Mouse (Mus musculus) kidney, embryonic 15.5 days (tissue): ENCODE measurements around the gene Mbd5. TPM values are rescaled to one million over a fixed set of nuclear protein-coding genes. Genes with fewer than 3 reads are reported as not detected.
A peak's percentile ranks its signal among the peaks of the same experiment; 100 is the strongest.

Experiments
- ATAC-seq: fragments of 200-750 bp; cut with Nextera tagmentation; replicated peaks from 2 replicates; pipeline ENCODE4 v1.8.0; 2017; ENCODE audit warnings: moderate TSS enrichment; ENCODE audit not compliant: low FRiP score
- H3K27ac ChIP-seq: fragments of 300-500 bp; sonication (generic); 2 replicates; pipeline ENCODE4 v1.5.1; 2015; ENCODE audit warnings: mild to moderate bottlenecking, inconsistent platforms
- H3K27me3 ChIP-seq: fragments of 300-500 bp; sonication (generic); 2 replicates; pipeline ENCODE4 v1.6.1; 2015; ENCODE audit warnings: inconsistent platforms
- H3K36me3 ChIP-seq: fragments of 300-500 bp; sonication (generic); 2 replicates; pipeline ENCODE4 v1.6.1; 2015; ENCODE audit warnings: inconsistent platforms
- H3K4me1 ChIP-seq: fragments of 300-500 bp; sonication (generic); 2 replicates; pipeline ENCODE4 v1.6.1; 2015; ENCODE audit warnings: inconsistent platforms
- H3K4me2 ChIP-seq: fragments of 300-500 bp; sonication (generic); 2 replicates; pipeline ENCODE4 v1.6.1; 2015; ENCODE audit warnings: moderate library complexity, mild to moderate bottlenecking, inconsistent platforms
- H3K4me3 ChIP-seq: fragments of 300-500 bp; sonication (generic); replicated peaks from 2 replicates; pipeline ENCODE4 v1.5.1; 2015; ENCODE audit warnings: mild to moderate bottlenecking, inconsistent platforms
- H3K9ac ChIP-seq: fragments of 300-500 bp; sonication (generic); 2 replicates; pipeline ENCODE4 v1.6.1; 2015; ENCODE audit warnings: mild to moderate bottlenecking, inconsistent platforms
- H3K9me3 ChIP-seq: fragments of 300-500 bp; sonication (generic); replicated peaks from 2 replicates; pipeline ENCODE4 v1.6.1; 2016; ENCODE audit warnings: inconsistent platforms
- WGBS: fragments of 180-500 bp; shearing (Covaris S2); methylation state at CpG from one replicate; pipeline ENCODE4 v1.1.7; 2015; ENCODE audit warnings: mixed read lengths; 5-methylcytosine and 5-hydroxymethylcytosine counted together
- polyA plus RNA-seq: library from polyadenylated mRNA; unstranded; fragments of >200 nt; fragmentation: Nextera tagmentation; extraction: Ambion mirVana; gene quantifications from 2 replicates; pipeline ENCODE4 v1.2.1, GENCODE M21; 2015

Mbd5 gene
- polyA plus RNA-seq, result 29.1 and 30.4 TPM in 2 replicates

DNA sequence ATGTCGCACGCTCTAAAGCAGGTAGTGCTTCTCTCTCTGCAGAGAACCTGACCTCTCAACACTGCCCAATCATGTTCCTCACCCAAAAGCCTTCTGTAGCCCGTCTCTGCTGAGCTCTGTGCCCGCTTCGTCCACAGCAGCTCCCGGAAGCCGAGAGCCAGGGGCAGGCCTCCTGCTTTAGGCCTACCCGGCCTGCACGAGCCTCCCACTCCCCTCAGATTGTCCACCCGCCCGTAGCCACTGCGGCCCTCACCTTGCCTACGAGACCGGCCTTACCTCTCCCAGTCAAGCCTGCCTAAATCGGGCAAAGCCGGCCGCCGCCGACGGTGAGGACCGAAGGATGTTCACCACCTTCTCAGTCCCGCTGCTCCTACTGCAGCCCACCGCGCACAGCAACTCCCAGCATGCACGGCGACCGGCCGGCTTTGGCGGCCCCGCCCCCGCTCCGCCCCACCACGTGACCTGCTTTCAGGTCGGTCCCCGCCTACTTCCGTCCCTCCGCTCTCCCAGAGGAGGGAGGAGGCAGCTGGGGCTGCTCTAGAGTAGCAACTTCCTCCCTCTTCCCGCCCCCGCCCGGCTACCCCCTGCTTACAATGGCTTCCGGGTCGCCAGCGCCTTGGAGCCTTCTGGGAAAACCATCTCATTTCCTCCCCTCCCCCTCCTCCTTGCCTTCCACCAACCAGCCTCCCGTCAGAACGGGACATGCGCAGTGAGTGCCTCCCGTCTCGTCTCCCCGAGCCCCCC, at the start of gene Mbd5:
Mbd5 (plus strand) TSS at position 668 of the 744 bp plus-strand sequence.
- H3K36me3 ChIP-seq, result no peaks in the 10 kb centered on the region
- H3K4me2 ChIP-seq, result peak within 1 kb of the TSS; percentile 69
- no peaks in the 10 kb centered on the region for H3K9me3 ChIP-seq
- peak within 1 kb of the TSS; percentile 97 for H3K27ac ChIP-seq
- WGBS, result 1% methylated on average over 38 of the region's 49 CpGs
- H3K4me3 ChIP-seq, result peak within 1 kb of the TSS; percentile 91
- H3K4me1 ChIP-seq, result peaks cover 9% of the 10 kb centered on the region
- ATAC-seq, result peak; percentile 100
- H3K9ac ChIP-seq, result peak within 1 kb of the TSS; percentile 92
- no peaks in the 10 kb centered on the region for H3K27me3 ChIP-seq

DNA sequence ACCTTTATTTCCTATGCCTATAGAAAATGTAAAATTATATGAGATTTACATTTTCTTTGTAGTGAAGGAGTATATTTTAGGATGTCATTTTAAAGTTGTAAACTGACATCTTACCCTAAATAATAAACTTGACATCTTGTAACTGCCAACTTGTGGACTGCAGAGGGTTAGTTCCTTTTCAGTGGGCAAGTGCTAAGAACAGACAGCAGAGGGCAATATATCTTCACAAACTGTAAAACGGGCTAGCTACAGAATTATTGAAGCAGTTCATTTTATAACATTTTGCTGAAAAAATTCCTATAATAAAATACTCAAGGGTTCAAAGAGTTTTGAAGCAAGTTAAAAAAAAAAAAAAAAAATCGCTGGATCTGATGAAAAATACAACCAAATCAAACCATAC, 40.4 kb upstream of the Mbd5 start:
- H3K4me3 ChIP-seq, result no peak overlapping the region
- no peak overlapping the region for H3K9ac ChIP-seq
- ATAC-seq, result no peak
- no peak overlapping the region for H3K4me2 ChIP-seq
- no peaks in the 10 kb centered on the region for H3K4me1 ChIP-seq
- 48% methylated on average over 2 of the region's 2 CpGs for WGBS
- H3K9me3 ChIP-seq, result no peaks in the 10 kb centered on the region
- no peak overlapping the region for H3K27ac ChIP-seq
- no peaks in the 10 kb centered on the region for H3K27me3 ChIP-seq
- H3K36me3 ChIP-seq, result peaks cover 45% of the 10 kb centered on the region

- Histone ChIP-seq H3K4me3 (no peak overlapping the region), H3K27ac (no peak overlapping the region), H3K36me3 (peaks cover 47% of the 10 kb centered on the region), H3K4me1 (no peaks in the 10 kb centered on the region), H3K9ac (no peak overlapping the region), H3K9me3 (no peaks in the 10 kb centered on the region), H3K4me2 (no peak overlapping the region), H3K27me3 (no peaks in the 10 kb centered on the region)
- 73% methylated on average over 1 of the region's 1 CpGs for WGBS
- no peak for ATAC-seq
Measured at GRCm38 (mm10) chr2:48914185-48914584, 35.1 kb upstream of the Mbd5 start.

DNA sequence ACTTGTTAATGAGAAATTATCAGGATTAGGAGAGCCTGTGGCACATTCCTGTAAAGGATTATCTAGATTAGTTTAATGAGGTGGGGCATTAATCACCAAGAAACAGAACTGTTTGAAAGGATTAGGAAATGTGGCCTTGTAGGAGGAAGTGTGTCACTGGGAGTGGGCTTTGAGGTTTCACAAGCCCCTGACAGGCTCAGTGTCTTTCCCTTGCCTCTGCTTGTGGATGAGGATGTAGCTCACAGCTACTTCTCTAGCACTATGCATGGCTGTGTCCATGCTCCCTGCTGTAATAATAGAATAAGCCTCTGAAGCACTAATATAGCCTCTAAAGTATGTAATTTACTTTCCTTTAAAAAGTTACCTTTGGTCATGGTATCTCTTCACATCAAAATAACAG, 33.5 kb upstream of the Mbd5 start:
- H3K27me3 ChIP-seq, result no peaks in the 10 kb centered on the region
- no peak overlapping the region for H3K4me2 ChIP-seq
- no peak overlapping the region for H3K9ac ChIP-seq
- no peaks in the 10 kb centered on the region for H3K9me3 ChIP-seq
- peaks cover 53% of the 10 kb centered on the region for H3K36me3 ChIP-seq
- H3K4me1 ChIP-seq, result no peaks in the 10 kb centered on the region
- no peak overlapping the region for H3K4me3 ChIP-seq
- no peak for ATAC-seq
- H3K27ac ChIP-seq, result no peak overlapping the region

DNA sequence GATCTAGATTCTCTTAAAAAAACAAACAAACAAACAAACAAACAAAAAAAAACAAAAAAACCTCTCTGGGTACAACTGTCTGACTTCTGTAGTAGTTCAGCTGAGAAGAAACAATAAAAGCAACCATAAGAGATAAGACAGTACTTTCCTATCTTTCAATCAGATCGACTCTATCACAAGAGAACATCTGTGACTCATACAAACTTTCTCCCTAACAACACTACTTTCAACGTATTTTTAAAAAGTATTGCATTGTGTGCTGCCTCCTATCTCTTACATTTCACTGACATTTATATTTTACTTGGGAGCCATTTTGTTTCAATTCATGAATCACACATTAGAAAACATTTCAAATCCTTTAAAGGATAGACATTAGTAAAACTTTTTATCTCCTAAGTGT, 14.2 kb upstream of the Mbd5 start:
- Histone ChIP-seq H3K4me2 (no peak overlapping the region), H3K27me3 (no peaks in the 10 kb centered on the region), H3K27ac (no peak overlapping the region), H3K4me1 (no peaks in the 10 kb centered on the region), H3K4me3 (no peak overlapping the region), H3K9ac (no peak overlapping the region), H3K36me3 (peaks cover 31% of the 10 kb centered on the region), H3K9me3 (no peaks in the 10 kb centered on the region)
- 83% methylated on average over 2 of the region's 2 CpGs for WGBS
- no peak for ATAC-seq

- peak overlapping the region; percentile 69 for H3K4me2 ChIP-seq
- H3K4me3 ChIP-seq, result peak overlapping the region; percentile 91
- no peaks in the 10 kb centered on the region for H3K36me3 ChIP-seq
- no peak for ATAC-seq
- 68% methylated on average over 3 of the region's 3 CpGs for WGBS
- peaks cover 9% of the 10 kb centered on the region for H3K4me1 ChIP-seq
- H3K27ac ChIP-seq, result no peak overlapping the region
- no peaks in the 10 kb centered on the region for H3K27me3 ChIP-seq
- no peaks in the 10 kb centered on the region for H3K9me3 ChIP-seq
- peak overlapping the region; percentile 23; the same call in 1 of the 2 replicates for H3K9ac ChIP-seq
Measured at GRCm38 (mm10) chr2:48947761-48948160, 1.5 kb upstream of the Mbd5 start.

DNA sequence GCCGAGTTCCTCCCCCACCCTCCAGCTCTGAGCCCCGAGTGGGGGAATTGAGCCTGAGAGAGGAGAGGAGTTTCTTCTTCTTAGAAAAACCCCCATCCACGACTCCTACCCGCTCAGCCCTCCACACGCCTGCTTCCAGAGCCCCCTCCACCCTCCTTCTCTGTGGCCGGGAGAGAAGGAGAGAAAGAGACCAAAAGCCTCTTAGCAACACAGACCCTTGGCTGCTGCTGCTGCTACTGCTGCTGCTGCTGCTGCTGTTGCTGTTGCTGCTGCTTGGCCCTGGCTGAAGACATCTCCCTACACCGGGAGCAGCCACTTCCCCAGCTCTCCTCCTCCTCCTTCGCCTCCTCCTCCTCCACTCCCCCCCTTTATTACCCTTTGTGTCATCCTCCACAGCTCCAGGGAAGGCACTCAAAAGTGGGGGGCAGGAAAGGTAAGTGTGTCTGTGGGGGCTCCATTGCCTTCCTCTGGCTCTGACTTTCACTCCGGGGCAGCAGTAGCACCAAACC, 489 bp downstream of the Mbd5 start:
- Histone ChIP-seq H3K27me3 (no peaks in the 10 kb centered on the region), H3K9me3 (no peaks in the 10 kb centered on the region), H3K4me1 (peaks cover 9% of the 10 kb centered on the region), H3K9ac (peak overlapping the region; percentile 88), H3K27ac (peak overlapping the region; percentile 97), H3K36me3 (no peaks in the 10 kb centered on the region), H3K4me3 (peak overlapping the region; percentile 91), H3K4me2 (peak overlapping the region; percentile 68)
- peak; percentile 71 for ATAC-seq
- WGBS, result 0% methylated on average over 9 of the region's 9 CpGs

DNA sequence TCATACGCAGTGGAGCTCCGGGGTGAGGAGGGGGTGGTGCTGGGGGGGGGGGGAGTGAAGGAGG, 776 bp downstream of the Mbd5 start, which contains the start of gene Orc4:
Orc4 (minus strand) TSS at position 26 of the 64 bp plus-strand sequence.
- no peaks in the 10 kb centered on the region for H3K36me3 ChIP-seq
- peak within 1 kb of the TSS; percentile 91 for H3K4me3 ChIP-seq
- no peaks in the 10 kb centered on the region for H3K27me3 ChIP-seq
- H3K9ac ChIP-seq, result peak within 1 kb of the TSS; percentile 92
- WGBS, result 0% methylated on average over 2 of the region's 2 CpGs
- peak within 1 kb of the TSS; percentile 68 for H3K4me2 ChIP-seq
- H3K9me3 ChIP-seq, result no peaks in the 10 kb centered on the region
- no peak; the same call in 1 of the 2 replicates for ATAC-seq
- H3K27ac ChIP-seq, result peak within 1 kb of the TSS; percentile 97
- peaks cover 9% of the 10 kb centered on the region for H3K4me1 ChIP-seq

DNA sequence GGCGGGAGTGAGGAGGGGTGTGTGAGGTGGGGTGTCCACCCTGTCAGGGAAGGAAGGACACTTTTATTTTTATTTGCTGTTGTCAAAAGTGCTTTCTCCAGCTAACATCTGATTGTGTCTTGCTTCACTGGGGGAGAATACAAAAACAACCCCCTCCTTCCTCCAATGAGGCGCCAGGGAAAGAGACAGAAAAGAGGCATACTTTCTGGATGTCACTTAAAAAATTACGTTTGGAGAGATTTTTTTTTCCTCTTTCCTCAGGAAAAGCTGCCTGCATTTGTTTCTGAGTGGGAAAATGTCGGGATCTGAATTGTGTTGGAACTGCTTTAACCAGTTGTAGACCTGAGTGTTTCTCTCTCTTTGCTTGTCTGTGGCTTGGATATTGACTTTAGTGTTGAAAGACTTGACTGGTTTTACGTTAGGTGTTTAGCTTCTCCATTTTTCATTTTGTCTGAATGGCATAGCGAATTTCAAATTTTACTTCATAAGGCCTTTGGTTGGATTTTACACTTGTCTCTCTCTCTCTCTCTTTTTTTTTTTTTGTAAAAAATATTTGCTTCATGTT, 1.1 kb downstream of the Mbd5 start:
- Histone ChIP-seq H3K9ac (peak overlapping the region; percentile 88), H3K4me3 (peak overlapping the region; percentile 91), H3K4me2 (peak overlapping the region; percentile 68), H3K27ac (peak overlapping the region; percentile 97), H3K9me3 (no peaks in the 10 kb centered on the region), H3K27me3 (no peaks in the 10 kb centered on the region), H3K4me1 (peaks cover 9% of the 10 kb centered on the region), H3K36me3 (no peaks in the 10 kb centered on the region)
- no peak for ATAC-seq
- 9% methylated on average over 5 of the region's 6 CpGs for WGBS

GRCm38 (mm10) chr2:48956591-48956990, 7.3 kb downstream of the Mbd5 start:
- Histone ChIP-seq H3K9me3 (no peaks in the 10 kb centered on the region), H3K27me3 (no peaks in the 10 kb centered on the region), H3K36me3 (no peaks in the 10 kb centered on the region), H3K4me1 (0 out of 2 replicates have a peak, but pooled peaks cover 3% of the 10 kb centered on the region), H3K4me3 (no peak overlapping the region), H3K9ac (no peak overlapping the region), H3K27ac (no peak overlapping the region), H3K4me2 (no peak overlapping the region)
- no peak for ATAC-seq
- 76% methylated on average over 3 of the region's 3 CpGs for WGBS

DNA sequence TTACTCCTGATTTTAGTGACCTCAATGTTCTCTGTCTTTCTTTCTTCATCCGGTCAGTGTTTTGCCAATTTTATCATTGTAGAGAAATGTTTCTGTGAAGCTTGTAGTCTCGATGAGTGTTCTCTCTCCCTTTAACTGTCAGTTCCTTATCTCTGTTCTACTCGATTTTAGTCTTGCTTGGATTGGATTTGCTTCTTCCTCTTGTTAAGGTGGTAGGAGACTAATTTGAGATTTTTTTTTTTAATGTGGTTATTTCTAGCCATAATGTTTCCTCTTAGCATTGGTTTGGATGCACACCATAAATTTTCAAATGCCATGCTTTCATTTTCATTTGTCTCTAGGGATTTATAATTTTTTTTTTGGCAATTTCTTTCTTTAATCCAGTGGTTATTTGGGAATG, 29.6 kb downstream of the Mbd5 start:
- Histone ChIP-seq H3K4me1 (no peaks in the 10 kb centered on the region), H3K4me2 (no peak overlapping the region), H3K4me3 (no peak overlapping the region), H3K9ac (no peak overlapping the region), H3K9me3 (no peaks in the 10 kb centered on the region), H3K27ac (no peak overlapping the region), H3K36me3 (no peaks in the 10 kb centered on the region), H3K27me3 (no peaks in the 10 kb centered on the region)
- 80% methylated on average over 3 of the region's 3 CpGs for WGBS
- ATAC-seq, result no peak

DNA sequence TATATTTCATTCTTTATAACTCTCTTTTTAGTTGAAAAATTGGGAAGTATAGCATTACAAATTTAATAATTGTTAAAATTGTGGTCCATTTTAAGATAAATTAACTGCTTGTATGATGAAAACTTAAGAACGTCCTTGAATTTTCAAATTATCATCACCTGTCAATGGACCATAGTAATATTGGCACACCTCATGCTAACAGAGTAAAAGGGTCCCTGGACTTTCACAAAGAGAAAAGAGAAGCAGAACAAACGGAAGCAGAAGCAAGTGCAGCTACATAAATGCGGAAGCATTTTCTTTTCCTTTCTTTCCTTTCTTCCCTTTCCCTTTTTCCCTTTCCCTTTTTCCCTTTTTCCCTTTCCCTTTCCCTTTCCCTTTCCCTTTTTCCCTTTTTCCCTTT, 41.0 kb downstream of the Mbd5 start:
- no peak overlapping the region for H3K27ac ChIP-seq
- WGBS, result 93% methylated on average over 3 of the region's 3 CpGs
- no peaks in the 10 kb centered on the region for H3K4me1 ChIP-seq
- H3K4me3 ChIP-seq, result no peak overlapping the region
- H3K36me3 ChIP-seq, result no peaks in the 10 kb centered on the region
- no peak for ATAC-seq
- no peaks in the 10 kb centered on the region for H3K27me3 ChIP-seq
- no peak overlapping the region for H3K9ac ChIP-seq
- no peak overlapping the region for H3K4me2 ChIP-seq
- H3K9me3 ChIP-seq, result no peaks in the 10 kb centered on the region

DNA sequence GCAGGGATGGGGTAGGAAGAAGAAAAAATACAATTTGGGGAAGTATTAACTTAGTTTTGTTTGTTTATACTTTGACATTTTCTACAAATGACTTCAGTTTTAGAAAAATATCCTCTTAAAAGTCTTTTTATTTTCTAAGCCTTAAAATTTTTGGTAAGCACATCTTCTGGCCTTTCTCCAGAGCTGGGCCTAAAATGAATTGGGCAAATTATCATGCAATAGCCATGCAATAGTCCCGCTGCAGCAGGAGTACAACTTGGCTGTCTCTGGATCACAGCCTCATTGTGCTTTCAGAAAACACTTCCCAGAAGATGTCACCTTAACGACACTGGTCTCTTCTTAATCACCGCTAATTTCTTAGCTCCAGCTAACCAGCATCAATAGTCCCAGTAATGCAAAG, 91.2 kb downstream of the Mbd5 start:
- Histone ChIP-seq H3K9ac (no peak overlapping the region), H3K4me1 (no peaks in the 10 kb centered on the region), H3K27ac (no peak overlapping the region), H3K4me3 (no peak overlapping the region), H3K27me3 (no peaks in the 10 kb centered on the region), H3K4me2 (no peak overlapping the region), H3K36me3 (no peaks in the 10 kb centered on the region), H3K9me3 (0 out of 2 replicates have a peak, but pooled peaks cover 4% of the 10 kb centered on the region)
- WGBS, result 90% methylated on average over 3 of the region's 3 CpGs
- no peak for ATAC-seq
